Mouse (Mus musculus) midbrain, embryonic 12.5 days (tissue): ENCODE data around the gene Atp8a2. TPM values are rescaled to one million over a fixed set of nuclear protein-coding genes. Genes with fewer than 3 reads are reported as not detected.
A peak's percentile ranks its signal among the peaks of the same experiment; 100 is the strongest.

ENCODE experiments used
- ATAC-seq: fragments of 200-750 bp; cut with Nextera tagmentation; 2 replicates; pipeline ENCODE4 v1.8.0; 2017; ENCODE audit warnings: low read depth, moderate TSS enrichment, moderate library complexity; ENCODE audit not compliant: low FRiP score
- H3K27ac ChIP-seq: fragments of 300-500 bp; sonication (generic); replicated peaks from 2 replicates; pipeline ENCODE4 v1.5.1; 2016; ENCODE audit warnings: mild to moderate bottlenecking
- H3K27me3 ChIP-seq: fragments of 300-500 bp; sonication (generic); 2 replicates; pipeline ENCODE4 v1.6.1; 2016; ENCODE audit warnings: mild to moderate bottlenecking
- H3K36me3 ChIP-seq: fragments of 300-500 bp; sonication (generic); 2 replicates; pipeline ENCODE4 v1.6.1; 2016
- H3K4me1 ChIP-seq: fragments of 300-500 bp; sonication (generic); 2 replicates; pipeline ENCODE4 v1.6.1; 2016
- H3K4me2 ChIP-seq: fragments of 300-500 bp; sonication (generic); replicated peaks from 2 replicates; pipeline ENCODE4 v1.6.1; 2016; ENCODE audit warnings: mild to moderate bottlenecking, moderate library complexity
- H3K4me3 ChIP-seq: fragments of 300-500 bp; sonication (generic); 2 replicates; pipeline ENCODE4 v1.5.1; 2016; ENCODE audit warnings: mild to moderate bottlenecking
- H3K9ac ChIP-seq: fragments of 300-500 bp; sonication (generic); replicated peaks from 2 replicates; pipeline ENCODE4 v1.6.1; 2016; ENCODE audit warnings: mild to moderate bottlenecking, moderate library complexity
- H3K9me3 ChIP-seq: fragments of 300-500 bp; sonication (generic); 2 replicates; pipeline ENCODE4 v1.6.1; 2016; ENCODE audit warnings: mild to moderate bottlenecking
- WGBS: fragments of 180-500 bp; shearing (Covaris S2); methylation state at CpG from one replicate; pipeline ENCODE4 v1.1.7; 2016; 5-methylcytosine and 5-hydroxymethylcytosine counted together
- polyA plus RNA-seq: library from polyadenylated mRNA; unstranded; fragments of >200 nt; fragmentation: Nextera tagmentation; extraction: Ambion mirVana; gene quantifications from 2 replicates; pipeline ENCODE4 v1.2.1, GENCODE M21; 2016

Gene Atp8a2
- polyA plus RNA-seq, 1 experiment from 2014 or later: 16.1 TPM

- Histone ChIP-seq H3K4me3 (no peak overlapping the region), H3K27ac (no peak overlapping the region), H3K9ac (no peak overlapping the region), H3K4me1 (peaks cover 18% of the 10 kb centered on the region), H3K9me3 (no peaks in the 10 kb centered on the region), H3K4me2 (no peak overlapping the region), H3K36me3 (no peaks in the 10 kb centered on the region), H3K27me3 (no peaks in the 10 kb centered on the region)
- 55% methylated on average over 7 of the region's 7 CpGs for WGBS
- ATAC-seq: no peak
These were observed 557.9 kb downstream of the Atp8a2 start for GRCm38 (mm10) chr14:59638906-59639703.

- Histone ChIP-seq H3K4me2 (no peak overlapping the region), H3K27ac (no peak overlapping the region), H3K4me1 (peaks cover 4% of the 10 kb centered on the region; the same call in 1 of the 2 replicates), H3K36me3 (peaks cover 6% of the 10 kb centered on the region; the same call in 1 of the 2 replicates), H3K9ac (no peak overlapping the region), H3K27me3 (no peaks in the 10 kb centered on the region), H3K9me3 (no peaks in the 10 kb centered on the region), H3K4me3 (no peak overlapping the region)
- 77% methylated on average over 9 of the region's 9 CpGs for WGBS
- no peak for ATAC-seq
These were observed 563.0 kb downstream of the Atp8a2 start for GRCm38 (mm10) chr14:59633988-59634387.

GRCm38 (mm10) chr14:59633295-59633898, 563.6 kb downstream of the Atp8a2 start:
- WGBS: 88% methylated on average over 5 of the region's 5 CpGs
- peaks cover 4% of the 10 kb centered on the region; the same call in 1 of the 2 replicates for H3K4me1 ChIP-seq
- H3K4me2 ChIP-seq: no peak overlapping the region
- H3K4me3 ChIP-seq: no peak overlapping the region
- H3K27me3 ChIP-seq: no peaks in the 10 kb centered on the region; the same call in 1 of the 2 replicates
- ATAC-seq: no peak
- H3K36me3 ChIP-seq: peaks cover 6% of the 10 kb centered on the region; the same call in 1 of the 2 replicates
- no peak overlapping the region for H3K9ac ChIP-seq
- H3K27ac ChIP-seq: no peak overlapping the region
- H3K9me3 ChIP-seq: no peaks in the 10 kb centered on the region

- H3K36me3 ChIP-seq: peaks cover 6% of the 10 kb centered on the region; the same call in 1 of the 2 replicates
- no peak overlapping the region for H3K9ac ChIP-seq
- no peaks in the 10 kb centered on the region for H3K9me3 ChIP-seq
- H3K27me3 ChIP-seq: peaks cover 12% of the 10 kb centered on the region
- H3K4me2 ChIP-seq: no peak overlapping the region
- H3K27ac ChIP-seq: no peak overlapping the region
- WGBS: 90% methylated on average over 6 of the region's 6 CpGs
- no peak overlapping the region for H3K4me3 ChIP-seq
- no peak for ATAC-seq
- peaks cover 14% of the 10 kb centered on the region; the same call in 1 of the 2 replicates for H3K4me1 ChIP-seq
These were observed 564.9 kb downstream of the Atp8a2 start for GRCm38 (mm10) chr14:59632067-59632466.

GRCm38 (mm10) chr14:59630096-59630495, 566.9 kb downstream of the Atp8a2 start:
- Histone ChIP-seq H3K36me3 (peaks cover 6% of the 10 kb centered on the region; the same call in 1 of the 2 replicates), H3K9ac (no peak overlapping the region), H3K4me1 (peaks cover 30% of the 10 kb centered on the region), H3K27ac (no peak overlapping the region), H3K4me2 (no peak overlapping the region), H3K27me3 (peaks cover 26% of the 10 kb centered on the region), H3K9me3 (no peaks in the 10 kb centered on the region), H3K4me3 (no peak overlapping the region)
- 91% methylated on average over 9 of the region's 9 CpGs for WGBS
- no peak for ATAC-seq

- H3K27me3 ChIP-seq: peaks cover 34% of the 10 kb centered on the region
- 91% methylated on average over 15 of the region's 15 CpGs for WGBS
- no peak for ATAC-seq
These were observed 567.7 kb downstream of the Atp8a2 start for GRCm38 (mm10) chr14:59629308-59629707.

GRCm38 (mm10) chr14:59627823-59628222, 569.2 kb downstream of the Atp8a2 start:
- 33% methylated on average over 7 of the region's 7 CpGs for WGBS
- H3K27ac ChIP-seq: no peak overlapping the region
- ATAC-seq: no peak

More at GRCm38 (mm10) chr14:59629308-59629707, 567.7 kb downstream of the Atp8a2 start:
- H3K4me1 ChIP-seq: peaks cover 32% of the 10 kb centered on the region
- H3K36me3 ChIP-seq: peaks cover 6% of the 10 kb centered on the region; the same call in 1 of the 2 replicates
- no peaks in the 10 kb centered on the region for H3K9me3 ChIP-seq
- no peak overlapping the region for H3K4me2 ChIP-seq
- no peak overlapping the region for H3K27ac ChIP-seq
- H3K4me3 ChIP-seq: no peak overlapping the region
- H3K9ac ChIP-seq: no peak overlapping the region

GRCm38 (mm10) chr14:59627142-59627680, 569.8 kb downstream of the Atp8a2 start:
- Histone ChIP-seq H3K9me3 (no peaks in the 10 kb centered on the region), H3K36me3 (peaks cover 6% of the 10 kb centered on the region; the same call in 1 of the 2 replicates), H3K4me3 (peak overlapping the region; percentile 66), H3K4me2 (peak overlapping the region; percentile 77), H3K27me3 (peaks cover 52% of the 10 kb centered on the region), H3K27ac (no peak overlapping the region; the same call in 1 of the 2 replicates), H3K4me1 (peaks cover 33% of the 10 kb centered on the region), H3K9ac (no peak overlapping the region)
- ATAC-seq: no peak
- WGBS: 21% methylated on average over 9 of the region's 9 CpGs

More at GRCm38 (mm10) chr14:59627823-59628222, 569.2 kb downstream of the Atp8a2 start:
- H3K4me2 ChIP-seq: peak overlapping the region; percentile 77
- H3K4me1 ChIP-seq: peaks cover 33% of the 10 kb centered on the region
- H3K4me3 ChIP-seq: peak overlapping the region; percentile 66
- H3K36me3 ChIP-seq: peaks cover 6% of the 10 kb centered on the region; the same call in 1 of the 2 replicates
- H3K27me3 ChIP-seq: peaks cover 47% of the 10 kb centered on the region
- H3K9me3 ChIP-seq: no peaks in the 10 kb centered on the region
- H3K9ac ChIP-seq: no peak overlapping the region

- Histone ChIP-seq H3K27me3 (peaks cover 57% of the 10 kb centered on the region), H3K4me2 (peak overlapping the region; percentile 77), H3K9ac (peak overlapping the region; percentile 64; the same call in 1 of the 2 replicates), H3K27ac (no peak overlapping the region), H3K9me3 (no peaks in the 10 kb centered on the region), H3K4me1 (peaks cover 33% of the 10 kb centered on the region), H3K4me3 (peak overlapping the region; percentile 66), H3K36me3 (peaks cover 6% of the 10 kb centered on the region; the same call in 1 of the 2 replicates)
- no peak for ATAC-seq
- 23% methylated on average over 8 of the region's 8 CpGs for WGBS
These were observed 570.3 kb downstream of the Atp8a2 start for GRCm38 (mm10) chr14:59626711-59627110.

- Histone ChIP-seq H3K4me1 (peaks cover 33% of the 10 kb centered on the region), H3K4me2 (peak overlapping the region; percentile 77), H3K4me3 (peak overlapping the region; percentile 66), H3K27me3 (peaks cover 57% of the 10 kb centered on the region), H3K9ac (peak overlapping the region; percentile 64), H3K36me3 (peaks cover 6% of the 10 kb centered on the region; the same call in 1 of the 2 replicates), H3K9me3 (no peaks in the 10 kb centered on the region), H3K27ac (peak overlapping the region; percentile 83)
- ATAC-seq: peak; percentile 69
- WGBS: under 1% methylated on average over 51 of the region's 51 CpGs
These were observed 571.1 kb downstream of the Atp8a2 start for GRCm38 (mm10) chr14:59625806-59626364.

- no peaks in the 10 kb centered on the region for H3K9me3 ChIP-seq
- H3K27me3 ChIP-seq: peaks cover 57% of the 10 kb centered on the region
- peaks cover 6% of the 10 kb centered on the region; the same call in 1 of the 2 replicates for H3K36me3 ChIP-seq
- peak within 1 kb of the TSS; percentile 64 for H3K9ac ChIP-seq
- H3K27ac ChIP-seq: peak within 1 kb of the TSS; percentile 83
- peaks cover 33% of the 10 kb centered on the region for H3K4me1 ChIP-seq
- peak; percentile 87 for ATAC-seq
- H3K4me2 ChIP-seq: peak within 1 kb of the TSS; percentile 77
- H3K4me3 ChIP-seq: peak within 1 kb of the TSS; percentile 66
- under 1% methylated on average over 62 of the region's 65 CpGs for WGBS
These were observed 571.7 kb downstream of the Atp8a2 start, which contains the start of gene Shisa2 for GRCm38 (mm10) chr14:59625158-59625805. Shisa2 (plus strand) TSS chr14:59625308.
